Mouse (Mus musculus): ENCODE data around the gene Hspb8.

Gene Hspb8

GRCm38 (mm10) chr5:116422699-116423201, at the start of gene Hspb8:
Gene Hspb8, minus strand, starts transcription at chr5:116422864.
- DNase-seq = peak; percentile 81

- no peak for DNase-seq
Measured at GRCm38 (mm10) chr5:116461354-116462042, 38.8 kb upstream of the Hspb8 start.

- no peak for DNase-seq
Measured at GRCm38 (mm10) chr5:116459970-116460369, 37.3 kb upstream of the Hspb8 start.

- no peak for DNase-seq
Measured at GRCm38 (mm10) chr5:116457791-116458190, 35.1 kb upstream of the Hspb8 start.

- DNase-seq = no peak
Measured at GRCm38 (mm10) chr5:116456796-116457515, 34.3 kb upstream of the Hspb8 start.

GRCm38 (mm10) chr5:116453401-116453851, 30.8 kb upstream of the Hspb8 start:
- peak; percentile 78 for DNase-seq

GRCm38 (mm10) chr5:116450901-116451300, 28.2 kb upstream of the Hspb8 start:
- no peak for DNase-seq

GRCm38 (mm10) chr5:116449522-116450225, 27.0 kb upstream of the Hspb8 start:
- no peak for DNase-seq

- peak; percentile 12 for DNase-seq
Measured at GRCm38 (mm10) chr5:116448409-116449191, 25.9 kb upstream of the Hspb8 start.

- DNase-seq = no peak
Measured at GRCm38 (mm10) chr5:116447821-116448350, 25.2 kb upstream of the Hspb8 start.

GRCm38 (mm10) chr5:116446552-116446951, 23.9 kb upstream of the Hspb8 start:
- DNase-seq = no peak

- DNase-seq = no peak
Measured at GRCm38 (mm10) chr5:116445634-116446367, 23.1 kb upstream of the Hspb8 start.

- DNase-seq = no peak
Measured at GRCm38 (mm10) chr5:116444517-116444916, 21.9 kb upstream of the Hspb8 start.

- DNase-seq = no peak
Measured at GRCm38 (mm10) chr5:116443459-116443940, 20.8 kb upstream of the Hspb8 start.

- no peak for DNase-seq
Measured at GRCm38 (mm10) chr5:116442697-116443458, 20.2 kb upstream of the Hspb8 start.

GRCm38 (mm10) chr5:116440251-116440650, 17.6 kb upstream of the Hspb8 start:
- DNase-seq = no peak

- no peak for DNase-seq
Measured at GRCm38 (mm10) chr5:116438328-116438727, 15.7 kb upstream of the Hspb8 start.

- no peak for DNase-seq
Measured at GRCm38 (mm10) chr5:116436117-116436516, 13.5 kb upstream of the Hspb8 start.

- DNase-seq = no peak
Measured at GRCm38 (mm10) chr5:116434976-116435850, 12.5 kb upstream of the Hspb8 start.

- DNase-seq = no peak
Measured at GRCm38 (mm10) chr5:116432871-116433270, 10.2 kb upstream of the Hspb8 start.
